Mouse (Mus musculus) lung, embryonic 14.5 days (tissue): Measurements from ENCODE around the gene Phka1. TPM values are rescaled to one million over a fixed set of nuclear protein-coding genes. Genes with fewer than 3 reads are reported as not detected.
"Not testable (repeated sequence)": the region's sequence is repeated elsewhere in the genome, so short reads cannot be mapped to it uniquely, and the experiment has no call there.

Experiments used
- ATAC-seq: fragments of 200-750 bp; cut with Nextera tagmentation; 2 replicates; pipeline ENCODE4 v1.8.0; 2017; ENCODE audit warnings: mild to moderate bottlenecking, moderate TSS enrichment, moderate library complexity; ENCODE audit not compliant: insufficient read depth
- DNase-seq: peaks from one replicate; pipeline ENCODE4 v3.0.0-alpha.2; 2015
- H3K27ac ChIP-seq: fragments of 300-500 bp; sonication (generic); 2 replicates; pipeline ENCODE4 v1.5.1; 2014; ENCODE audit warnings: low read depth, mild to moderate bottlenecking, moderate library complexity
- H3K27me3 ChIP-seq: fragments of 300-500 bp; sonication (generic); 2 replicates; pipeline ENCODE4 v1.6.1; 2014; ENCODE audit warnings: low read length, control low read depth; ENCODE audit not compliant: insufficient read depth
- H3K36me3 ChIP-seq: fragments of 300-500 bp; sonication (generic); 2 replicates; pipeline ENCODE4 v1.6.1; 2014; ENCODE audit warnings: control low read depth; ENCODE audit not compliant: insufficient read depth
- H3K4me1 ChIP-seq: fragments of 300-500 bp; sonication (generic); 2 replicates; pipeline ENCODE4 v1.6.1; 2014; ENCODE audit warnings: antibody characterized with exemption, control low read depth; ENCODE audit not compliant: insufficient read depth
- H3K4me2 ChIP-seq: fragments of 300-500 bp; sonication (generic); 2 replicates; pipeline ENCODE4 v1.6.1; 2014; ENCODE audit warnings: mild to moderate bottlenecking
- H3K4me3 ChIP-seq: fragments of 300-500 bp; sonication (generic); 2 replicates; pipeline ENCODE4 v1.5.1; 2014; ENCODE audit warnings: low read depth, low read length
- H3K9ac ChIP-seq: fragments of 300-500 bp; sonication (generic); 2 replicates; pipeline ENCODE4 v1.6.1; 2014
- H3K9me3 ChIP-seq: fragments of 300-500 bp; sonication (generic); 2 replicates; pipeline ENCODE4 v1.6.1; 2016; ENCODE audit warnings: low read depth, low read length, control low read depth
- CTCF ChIP-seq: IDR thresholded peaks from 2 replicates; pipeline ENCODE4 v1.5.1; 2016; ENCODE audit warnings: antibody characterized with exemption, low read depth
- WGBS: fragments of 180-500 bp; shearing (Covaris S2); extraction: QIAGEN DNeasy Blood & Tissue Kit; methylation state at CpG from one replicate; pipeline ENCODE4 v1.1.7; 2014; 5-methylcytosine and 5-hydroxymethylcytosine counted together
- polyA plus RNA-seq: library from polyadenylated mRNA; unstranded; fragments of >200 nt; fragmentation: Nextera tagmentation; extraction: Ambion mirVana; gene quantifications from 2 replicates; pipeline ENCODE4 v1.2.1, GENCODE M21; 2014

Phka1 gene
- polyA plus RNA-seq, result 11.8 and 12.0 TPM in 2 replicates

GRCm38 (mm10) chrX:102643823-102644572 is at the start of gene Phka1:
Gene Phka1 (minus strand): TSS chrX:102644246.
- DNase-seq, result peak; percentile 78
- Histone ChIP-seq H3K27ac (peak within 1 kb of the TSS; percentile 46; the same call in 1 of the 2 replicates), H3K4me2 (peak within 1 kb of the TSS; percentile 60), H3K9me3 (no peaks in the 10 kb centered on the region), H3K27me3 (peaks cover 6% of the 10 kb centered on the region; the same call in 1 of the 2 replicates), H3K9ac (peak within 1 kb of the TSS; percentile 60), H3K36me3 (no peaks in the 10 kb centered on the region), H3K4me3 (peak within 1 kb of the TSS; percentile 53), H3K4me1 (no peaks in the 10 kb centered on the region)
- 8% methylated on average over 50 of the region's 60 CpGs for WGBS
- no peak for TF ChIP-seq CTCF
- peak; percentile 97 for ATAC-seq

- H3K36me3 ChIP-seq, H3K4me2 ChIP-seq, ATAC-seq, H3K4me1 ChIP-seq, H3K27me3 ChIP-seq, H3K27ac ChIP-seq, H3K9ac ChIP-seq, H3K9me3 ChIP-seq, H3K4me3 ChIP-seq: not testable (repeated sequence)
- WGBS, result 16% methylated on average over 4 of the region's 4 CpGs
- peak; percentile 56 for DNase-seq
- peak; percentile 63 for TF ChIP-seq CTCF
Measured at GRCm38 (mm10) chrX:102689252-102689651, 45.2 kb upstream of the Phka1 start.

GRCm38 (mm10) chrX:102686872-102687271 is 42.8 kb upstream of the Phka1 start, which contains the start of gene Gm3880:
Gene Gm3880 (minus strand): TSS chrX:102686972.
- not testable (repeated sequence) for H3K4me1 ChIP-seq, ATAC-seq, H3K36me3 ChIP-seq

GRCm38 (mm10) chrX:102684706-102685105 is 40.7 kb upstream of the Phka1 start:
- H3K27ac ChIP-seq, result not testable (repeated sequence)

More at GRCm38 (mm10) chrX:102686872-102687271, 42.8 kb upstream of the Phka1 start, which contains the start of gene Gm3880:
- not testable (repeated sequence) for DNase-seq, H3K9ac ChIP-seq, H3K27ac ChIP-seq, H3K9me3 ChIP-seq, H3K4me2 ChIP-seq, H3K27me3 ChIP-seq, H3K4me3 ChIP-seq
- 70% methylated on average over 3 of the region's 5 CpGs for WGBS

GRCm38 (mm10) chrX:102666641-102667040 is 22.6 kb upstream of the Phka1 start:
- no peaks in the 10 kb centered on the region for H3K4me1 ChIP-seq
- 63% methylated on average over 2 of the region's 2 CpGs for WGBS
- H3K27me3 ChIP-seq, result no peaks in the 10 kb centered on the region
- no peak overlapping the region for H3K9ac ChIP-seq
- H3K9me3 ChIP-seq, result no peaks in the 10 kb centered on the region
- no peak overlapping the region for H3K27ac ChIP-seq
- no peaks in the 10 kb centered on the region for H3K36me3 ChIP-seq
- ATAC-seq, result no peak
- no peak overlapping the region for H3K4me3 ChIP-seq
- no peak overlapping the region for H3K4me2 ChIP-seq
- DNase-seq, result no peak
- no peak for TF ChIP-seq CTCF

More at GRCm38 (mm10) chrX:102684706-102685105, 40.7 kb upstream of the Phka1 start:
- not testable (repeated sequence) for ATAC-seq, H3K4me2 ChIP-seq, H3K9ac ChIP-seq, H3K36me3 ChIP-seq, H3K9me3 ChIP-seq, H3K27me3 ChIP-seq, H3K4me1 ChIP-seq, H3K4me3 ChIP-seq, DNase-seq
- 47% methylated on average over 3 of the region's 3 CpGs for WGBS

GRCm38 (mm10) chrX:102660712-102661111 is 16.7 kb upstream of the Phka1 start:
- Histone ChIP-seq H3K27me3 (no peaks in the 10 kb centered on the region), H3K4me3 (no peak overlapping the region), H3K4me2 (no peak overlapping the region), H3K4me1 (no peaks in the 10 kb centered on the region), H3K9me3 (no peaks in the 10 kb centered on the region), H3K9ac (no peak overlapping the region), H3K27ac (no peak overlapping the region), H3K36me3 (no peaks in the 10 kb centered on the region)
- DNase-seq, result peak; percentile 9
- peak; percentile 35 for TF ChIP-seq CTCF
- no peak for ATAC-seq
- WGBS, result 18% methylated on average over 3 of the region's 3 CpGs

GRCm38 (mm10) chrX:102645691-102646090 is 1.6 kb upstream of the Phka1 start:
- WGBS, result 93% methylated on average over 1 of the region's 1 CpGs
- H3K27me3 ChIP-seq, result peaks cover 6% of the 10 kb centered on the region; the same call in 1 of the 2 replicates
- H3K9ac ChIP-seq, result no peak overlapping the region
- DNase-seq (no peak), ATAC-seq (no peak)
- H3K4me1 ChIP-seq, result no peaks in the 10 kb centered on the region
- no peak overlapping the region for H3K4me3 ChIP-seq
- no peak overlapping the region for H3K4me2 ChIP-seq
- no peak for TF ChIP-seq CTCF
- H3K36me3 ChIP-seq, result no peaks in the 10 kb centered on the region
- H3K9me3 ChIP-seq, result no peaks in the 10 kb centered on the region
- H3K27ac ChIP-seq, result no peak overlapping the region
